Comparison of ENCODE assay signal across 8 mouse cellular contexts in genomic region chr4:107923145-107923802, GRCm38 (mm10). TPM values are rescaled to one million over a fixed set of nuclear protein-coding genes. Genes with fewer than 3 reads are reported as not detected.
A peak's percentile ranks its signal among the peaks of the same experiment; 100 is the strongest.
DNase-seq lines count a peak whose midpoint lies in the region; ATAC-seq lines count a peak whose summit lies in the region.

Cpt2 (minus strand) TSS chr4:107923610.

- peaks cover 7% of the 10 kb centered on the region; the same call in 1 of the 2 replicates for H3K36me3 ChIP-seq in hindbrain, embryonic 13.5 days

- H3K4me2 ChIP-seq in hindbrain, embryonic 13.5 days: peak within 1 kb of the TSS; percentile 81

- peak; percentile 97 for DNase-seq in Muller cell, postnatal 12 days (ENCODE audit: inconsistent ontology term)
- peak; percentile 92 to 94 for DNase-seq in cerebellum, postnatal 10 days
- peak; percentile 68 to 78 for DNase-seq in frontal cortex, postnatal 14 days (ENCODE audit: low spot score in 2 of 2)
- peak; percentile 51 to 63 for DNase-seq in layer of hippocampus, postnatal 25 days (ENCODE audit: extremely low spot score in 1 of 2, low spot score in 1 of 2)
- peak; percentile 96 for DNase-seq in lung, postnatal 25 days (ENCODE audit: low spot score)
- DNase-seq in retina, embryonic 14.5 days (ENCODE audit: low spot score): peak; percentile 98
- peak; percentile 96 for DNase-seq in thymus, postnatal 4 days

- peak within 1 kb of the TSS; percentile 69 for H3K4me3 ChIP-seq in hindbrain, embryonic 13.5 days

- peak within 1 kb of the TSS; percentile 71 for H3K27ac ChIP-seq in hindbrain, embryonic 13.5 days

- H3K27me3 ChIP-seq in hindbrain, embryonic 13.5 days: 0 out of 2 replicates have a peak, but pooled peaks cover 3% of the 10 kb centered on the region

- WGBS in hindbrain, embryonic 13.5 days: 2% methylated on average over 38 of the region's 38 CpGs

- H3K9ac ChIP-seq in hindbrain, embryonic 13.5 days: peak within 1 kb of the TSS; percentile 85

- peak; percentile 93 for ATAC-seq in hindbrain, embryonic 13.5 days (ENCODE audit: low FRiP score)

- H3K9me3 ChIP-seq in hindbrain, embryonic 13.5 days: no peaks in the 10 kb centered on the region

- H3K4me1 ChIP-seq in hindbrain, embryonic 13.5 days (replicated peaks): peaks cover 28% of the 10 kb centered on the region

RNA-seq across cellular contexts. Expression of gene Cpt2, which starts in this region (rescaled TPM):
- 19.0 and 20.0 TPM in 2 replicates for polyA plus RNA-seq in hindbrain, embryonic 13.5 days (2015; fragmentation: Nextera tagmentation; extraction: Ambion mirVana)
- 1 to 10 TPM; 6.7 to 7.3 TPM for total RNA-seq in layer of hippocampus, postnatal 25 days (2021)

Comparison
In these comparisons a context has a peak if more than half of its experiments do, and no peak if none do; other contexts are left out.
1. Peak in every context shown above with its lines: DNase-seq, ATAC-seq, H3K4me3 ChIP-seq and H3K27ac ChIP-seq.